Comparison of ENCODE assay signal across 29 mouse cellular contexts in genomic region chr6:29359386-29359785, GRCm38 (mm10). TPM values are rescaled to one million over a fixed set of nuclear protein-coding genes. Genes with fewer than 3 reads are reported as not detected.
DNase-seq lines count a peak whose midpoint lies in the region; TF ChIP-seq lines count a peak whose summit lies in the region.
"Had no signal": no experiment of that assay in that cellular context is flagged by ENCODE, and none has a peak within 500 bp of the region (broad histone marks: within the 10 kb centered on the region; RNA-seq: fewer than 3 reads in every experiment).

No protein-coding gene starts in this region.

- peaks cover 3% of the 10 kb centered on the region; the same call in 1 of the 2 replicates for H3K4me1 ChIP-seq in cerebellum, adult 2 months (ENCODE audit: control insufficient read depth, insufficient read depth, low read length)
- H3K4me1 ChIP-seq: midbrain, embryonic 12.5 days had no signal

- DNase-seq in cerebellum, adult 2 months: peak; percentile 26 to 42
- no peak for DNase-seq in cerebellum, adult 11-12 months
- peak; percentile 35 to 48 for DNase-seq in heart, adult 18-20 months
- no peak for DNase-seq in heart, postnatal 4 days
- peak; percentile 22 for DNase-seq in adipocyte (ENCODE audit: low spot score)
- peak; percentile 11 to 18 for DNase-seq in gastrocnemius, postnatal 36 days
- no peak for DNase-seq in urinary bladder, adult 2 months (ENCODE audit: low spot score)
- DNase-seq in adrenal gland, postnatal 4 days (ENCODE audit: low spot score in 2 of 2): no peak
- DNase-seq: adrenal gland, postnatal 14 days; cerebellum, adult 11 months; kidney, adult 2 months; liver, embryonic 13.5 days; lung, embryonic 14.5 days; thymus, adult 2 months; thymus, postnatal 4 days had no signal

- 17% methylated on average over 3 of the region's 3 CpGs for WGBS in cerebellum, adult 2 months

- H3K27ac ChIP-seq in cerebellum, adult 2 months (ENCODE audit: insufficient read depth, low read length): no peak overlapping the region
- H3K27ac ChIP-seq: embryonic facial prominence, embryonic 10.5 days; forebrain, embryonic 15.5 days; hindbrain, embryonic 15.5 days; kidney, postnatal 0 days; left cerebral cortex, adult 2 months; liver, embryonic 13.5 days; midbrain, embryonic 12.5 days; stomach, postnatal 0 days had no signal

- no peak for TF ChIP-seq POLR2A in cerebellum, adult 2 months (IDR thresholded peaks at IDR 0.05; ENCODE audit: borderline replicate concordance, insufficient read depth, low read length)

- intact Hi-C loops in gastrocnemius, postnatal 36 days (cut with DNase I): no loop called here

- no peaks in the 10 kb centered on the region for H3K27me3 ChIP-seq in cerebellum, adult 2 months (ENCODE audit: control insufficient read depth, insufficient read depth, low read length)
- H3K27me3 ChIP-seq: forebrain, embryonic 15.5 days; hindbrain, embryonic 15.5 days; liver, embryonic 13.5 days; midbrain, embryonic 12.5 days had no signal

- no peak overlapping the region for H3K4me3 ChIP-seq in cerebellum, adult 2 months (replicated peaks; ENCODE audit: insufficient read depth, low read depth, low read length)
- H3K4me3 ChIP-seq: embryonic facial prominence, embryonic 10.5 days; forebrain, embryonic 15.5 days; hindbrain, embryonic 15.5 days; left cerebral cortex, adult 2 months; liver, embryonic 13.5 days; midbrain, embryonic 12.5 days had no signal

- TF ChIP-seq CTCF in cerebellum, adult 2 months (IDR thresholded peaks at IDR 0.05; ENCODE audit: borderline replicate concordance, insufficient read depth, low read depth, low read length): no peak

RNA-seq across cellular contexts. Expression of gene Calu, which starts 11.5 kb away (rescaled TPM):
- 68.0 and 68.6 TPM in 2 replicates for polyA plus RNA-seq in cerebellum, adult 2 months (2012; rRNA removed)
- 100 to 1,000 TPM; 239 to 241 TPM for total RNA-seq in heart, adult 18-20 months (2021)
- 100 to 1,000 TPM; 352 to 357 TPM for total RNA-seq in heart, postnatal 4 days (2021)
- 10 to 100 TPM; 82.5 to 86.2 TPM for total RNA-seq in gastrocnemius, postnatal 36 days (2021)
- 274 and 306 TPM in 2 replicates for polyA plus RNA-seq in urinary bladder, adult 2 months (2012; rRNA removed)
- total RNA-seq in adrenal gland, postnatal 4 days (2021): 100 to 1,000 TPM; 194 to 202 TPM

RNA-seq across cellular contexts. Expression of gene Opn1sw, which starts 28.9 kb away (rescaled TPM):
- polyA plus RNA-seq in cerebellum, adult 2 months (2012; rRNA removed): not detected in 2 replicates
- total RNA-seq in heart, adult 18-20 months (2021): not detected
- total RNA-seq in heart, postnatal 4 days (2021): not detected
- total RNA-seq in gastrocnemius, postnatal 36 days (2021): under 1 TPM in 1 of 2 experiments, not detected in 1; 0.35 TPM
- polyA plus RNA-seq in urinary bladder, adult 2 months (2012; rRNA removed): 9.3 and 11.3 TPM in 2 replicates
- not detected for total RNA-seq in adrenal gland, postnatal 4 days (2021)
- total RNA-seq: adrenal gland, postnatal 14 days; heart, postnatal 14 days; megakaryocyte, adult 5-6 weeks; neutrophil, adult 5-6 weeks had no signal
- polyA plus RNA-seq: kidney, adult 2 months; liver, embryonic 13.5 days had no signal

RNA-seq across cellular contexts. Expression of gene Ccdc136, which starts 36.7 kb away (rescaled TPM):
- polyA plus RNA-seq in cerebellum, adult 2 months (2012; rRNA removed): 154 and 164 TPM in 2 replicates
- total RNA-seq in heart, adult 18-20 months (2021): 1 to 10 TPM; 1.6 to 2.1 TPM
- 10 to 100 TPM; 10.6 to 15.8 TPM for total RNA-seq in heart, postnatal 4 days (2021)
- 10 to 100 TPM; 10.1 to 12.9 TPM for total RNA-seq in gastrocnemius, postnatal 36 days (2021)
- 19.7 and 29.6 TPM in 2 replicates for polyA plus RNA-seq in urinary bladder, adult 2 months (2012; rRNA removed)
- 10 to 100 TPM; 10.0 to 12.6 TPM for total RNA-seq in adrenal gland, postnatal 4 days (2021)
- total RNA-seq: neutrophil, adult 5-6 weeks had no signal

RNA-seq across cellular contexts. Expression of gene Fam71f1, which starts 40.4 kb away (rescaled TPM):
- not detected in 2 replicates for polyA plus RNA-seq in cerebellum, adult 2 months (2012; rRNA removed)
- not detected for total RNA-seq in heart, adult 18-20 months (2021)
- not detected for total RNA-seq in heart, postnatal 4 days (2021)
- not detected for total RNA-seq in gastrocnemius, postnatal 36 days (2021)
- polyA plus RNA-seq in urinary bladder, adult 2 months (2012; rRNA removed): not detected in 2 replicates
- total RNA-seq in adrenal gland, postnatal 4 days (2021): under 1 TPM in 1 of 2 experiments, not detected in 1; 0.22 TPM
- total RNA-seq: adrenal gland, postnatal 14 days; heart, postnatal 14 days; layer of hippocampus, postnatal 10 days; left cerebral cortex, adult 2 months; left cerebral cortex, postnatal 36 days; megakaryocyte, adult 5-6 weeks; neutrophil, adult 5-6 weeks had no signal
- polyA plus RNA-seq: cortical plate, adult 2 months; embryonic facial prominence, embryonic 10.5 days; forebrain, embryonic 15.5 days; hindbrain, embryonic 15.5 days; kidney, postnatal 0 days; large intestine, adult 2 months; liver, embryonic 13.5 days; lung, embryonic 14.5 days; midbrain, embryonic 12.5 days; stomach, postnatal 0 days; thymus, adult 2 months had no signal

Comparison
In these comparisons a context has a peak if more than half of its experiments do, and no peak if none do; other contexts are left out.
1. DNase-seq: peak in cerebellum, adult 2 months (2 of 2), heart, adult 18-20 months (2 of 2), adipocyte (single experiment) and gastrocnemius, postnatal 36 days (2 of 2); none in cerebellum, adult 11-12 months (single experiment), heart, postnatal 4 days (single experiment), urinary bladder, adult 2 months (single experiment) and adrenal gland, postnatal 4 days (0 of 2).